Mouse (Mus musculus) limb, embryonic 13.5 days (tissue): ENCODE measurements around the gene Tmem104. TPM values are rescaled to one million over a fixed set of nuclear protein-coding genes. Genes with fewer than 3 reads are reported as not detected.

Experiments used
- ATAC-seq: fragments of 200-750 bp; cut with Nextera tagmentation; 2 replicates; pipeline ENCODE4 v1.8.0; 2017; ENCODE audit warnings: low read depth, moderate number of reproducible peaks, moderate TSS enrichment; ENCODE audit not compliant: low FRiP score
- H3K27ac ChIP-seq: fragments of 300-500 bp; sonication (generic); 2 replicates; pipeline ENCODE4 v1.5.1; 2015; ENCODE audit warnings: inconsistent platforms, mild to moderate bottlenecking, moderate library complexity
- H3K27me3 ChIP-seq: fragments of 300-500 bp; sonication (generic); 2 replicates; pipeline ENCODE4 v1.6.1; 2015; ENCODE audit warnings: mild to moderate bottlenecking, inconsistent platforms
- H3K36me3 ChIP-seq: fragments of 300-500 bp; sonication (generic); 2 replicates; pipeline ENCODE4 v1.6.1; 2015; ENCODE audit warnings: inconsistent platforms, mild to moderate bottlenecking, moderate library complexity
- H3K4me1 ChIP-seq: fragments of 300-500 bp; sonication (generic); 2 replicates; pipeline ENCODE4 v1.6.1; 2015; ENCODE audit warnings: inconsistent platforms
- H3K4me2 ChIP-seq: fragments of 300-500 bp; sonication (generic); replicated peaks from 2 replicates; pipeline ENCODE4 v1.6.1; 2015; ENCODE audit warnings: inconsistent platforms, mild to moderate bottlenecking, moderate library complexity
- H3K4me3 ChIP-seq: fragments of 300-500 bp; sonication (generic); 2 replicates; pipeline ENCODE4 v1.5.1; 2015; ENCODE audit warnings: moderate library complexity, mild to moderate bottlenecking, inconsistent platforms
- H3K9ac ChIP-seq: fragments of 300-500 bp; sonication (generic); 2 replicates; pipeline ENCODE4 v1.6.1; 2015; ENCODE audit warnings: mild to moderate bottlenecking, inconsistent platforms
- H3K9me3 ChIP-seq: fragments of 300-500 bp; sonication (generic); 2 replicates; pipeline ENCODE4 v1.6.1; 2016; ENCODE audit warnings: inconsistent platforms
- WGBS: fragments of 180-500 bp; shearing (Covaris S2); methylation state at CpG from one replicate; pipeline ENCODE4 v1.1.7; 2015; 5-methylcytosine and 5-hydroxymethylcytosine counted together
- polyA plus RNA-seq: library from polyadenylated mRNA; unstranded; fragments of >200 nt; fragmentation: Nextera tagmentation; extraction: Ambion mirVana; gene quantifications from 2 replicates; pipeline ENCODE4 v1.2.1, GENCODE M21; 2015

The Tmem104 gene
- polyA plus RNA-seq, 1 experiment from 2014 or later, result 10.9 TPM

- H3K4me3 ChIP-seq, result no peak overlapping the region
- ATAC-seq, result no peak
- peaks cover 6% of the 10 kb centered on the region for H3K27me3 ChIP-seq
- no peak overlapping the region for H3K4me2 ChIP-seq
- 80% methylated on average over 7 of the region's 7 CpGs for WGBS
- H3K4me1 ChIP-seq, result no peaks in the 10 kb centered on the region; the same call in 1 of the 2 replicates
- peaks cover 43% of the 10 kb centered on the region for H3K36me3 ChIP-seq
- H3K9ac ChIP-seq, result peak overlapping the region; percentile 48; the same call in 1 of the 2 replicates
- no peak overlapping the region for H3K27ac ChIP-seq
- H3K9me3 ChIP-seq, result no peaks in the 10 kb centered on the region
These were observed 22.7 kb downstream of the Tmem104 start for GRCm38 (mm10) chr11:115209958-115210357.

GRCm38 (mm10) chr11:115212116-115212515 lies 24.8 kb downstream of the Tmem104 start:
- Histone ChIP-seq H3K9me3 (no peaks in the 10 kb centered on the region), H3K36me3 (peaks cover 24% of the 10 kb centered on the region), H3K9ac (no peak overlapping the region), H3K4me3 (no peak overlapping the region), H3K27ac (no peak overlapping the region), H3K4me2 (no peak overlapping the region), H3K27me3 (no peaks in the 10 kb centered on the region), H3K4me1 (peaks cover 1% of the 10 kb centered on the region)
- WGBS, result 55% methylated on average over 13 of the region's 13 CpGs
- no peak for ATAC-seq

GRCm38 (mm10) chr11:115215123-115215522 lies 27.8 kb downstream of the Tmem104 start:
- H3K4me1 ChIP-seq, result peaks cover 12% of the 10 kb centered on the region
- H3K27ac ChIP-seq, result no peak overlapping the region
- 0 out of 2 replicates have a peak, but pooled peaks have one; percentile 11 for ATAC-seq
- H3K36me3 ChIP-seq, result peaks cover 3% of the 10 kb centered on the region; the same call in 1 of the 2 replicates
- H3K9me3 ChIP-seq, result no peaks in the 10 kb centered on the region
- WGBS, result 16% methylated on average over 5 of the region's 5 CpGs
- no peak overlapping the region for H3K4me3 ChIP-seq
- H3K4me2 ChIP-seq, result no peak overlapping the region
- peaks cover 11% of the 10 kb centered on the region; the same call in 1 of the 2 replicates for H3K27me3 ChIP-seq
- H3K9ac ChIP-seq, result no peak overlapping the region

GRCm38 (mm10) chr11:115217439-115218410 lies 30.4 kb downstream of the Tmem104 start:
- Histone ChIP-seq H3K27me3 (peaks cover 19% of the 10 kb centered on the region), H3K36me3 (peaks cover 2% of the 10 kb centered on the region; the same call in 1 of the 2 replicates), H3K4me1 (peaks cover 25% of the 10 kb centered on the region), H3K4me3 (no peak overlapping the region), H3K4me2 (no peak overlapping the region), H3K27ac (no peak overlapping the region; the same call in 1 of the 2 replicates), H3K9me3 (no peaks in the 10 kb centered on the region), H3K9ac (no peak overlapping the region)
- no peak for ATAC-seq
- 55% methylated on average over 18 of the region's 18 CpGs for WGBS

- ATAC-seq, result no peak
- Histone ChIP-seq H3K36me3 (peaks cover 2% of the 10 kb centered on the region; the same call in 1 of the 2 replicates), H3K4me3 (no peak overlapping the region), H3K9ac (no peak overlapping the region), H3K27ac (no peak overlapping the region), H3K9me3 (no peaks in the 10 kb centered on the region), H3K27me3 (peaks cover 33% of the 10 kb centered on the region), H3K4me1 (peaks cover 37% of the 10 kb centered on the region), H3K4me2 (no peak overlapping the region)
- WGBS, result 57% methylated on average over 9 of the region's 9 CpGs
These were observed 32.0 kb downstream of the Tmem104 start for GRCm38 (mm10) chr11:115219263-115219662.

GRCm38 (mm10) chr11:115219685-115220084 lies 32.4 kb downstream of the Tmem104 start:
- Histone ChIP-seq H3K9me3 (no peaks in the 10 kb centered on the region), H3K4me2 (no peak overlapping the region), H3K27ac (no peak overlapping the region), H3K4me1 (peaks cover 37% of the 10 kb centered on the region), H3K4me3 (no peak overlapping the region), H3K36me3 (peaks cover 2% of the 10 kb centered on the region; the same call in 1 of the 2 replicates), H3K27me3 (peaks cover 35% of the 10 kb centered on the region), H3K9ac (no peak overlapping the region)
- WGBS, result 91% methylated on average over 10 of the region's 10 CpGs
- no peak for ATAC-seq

GRCm38 (mm10) chr11:115222077-115222476 lies 34.8 kb downstream of the Tmem104 start:
- no peak for ATAC-seq

GRCm38 (mm10) chr11:115222570-115222969 lies 35.3 kb downstream of the Tmem104 start:
- Histone ChIP-seq H3K9me3 (no peaks in the 10 kb centered on the region), H3K4me1 (peaks cover 45% of the 10 kb centered on the region), H3K4me3 (no peak overlapping the region), H3K27ac (no peak overlapping the region), H3K27me3 (peaks cover 38% of the 10 kb centered on the region), H3K9ac (peak overlapping the region; percentile 4; the same call in 1 of the 2 replicates), H3K36me3 (no peaks in the 10 kb centered on the region; the same call in 1 of the 2 replicates), H3K4me2 (no peak overlapping the region)
- WGBS, result 17% methylated on average over 5 of the region's 5 CpGs
- ATAC-seq, result no peak

More at GRCm38 (mm10) chr11:115222077-115222476, 34.8 kb downstream of the Tmem104 start:
- no peak overlapping the region for H3K4me3 ChIP-seq
- no peak overlapping the region for H3K4me2 ChIP-seq
- H3K27me3 ChIP-seq, result peaks cover 37% of the 10 kb centered on the region
- no peaks in the 10 kb centered on the region; the same call in 1 of the 2 replicates for H3K36me3 ChIP-seq
- H3K9me3 ChIP-seq, result no peaks in the 10 kb centered on the region
- peaks cover 50% of the 10 kb centered on the region for H3K4me1 ChIP-seq
- H3K9ac ChIP-seq, result no peak overlapping the region; the same call in 1 of the 2 replicates
- no peak overlapping the region for H3K27ac ChIP-seq
- 21% methylated on average over 12 of the region's 12 CpGs for WGBS

- no peak overlapping the region for H3K4me2 ChIP-seq
- no peak for ATAC-seq
These were observed 36.2 kb downstream of the Tmem104 start for GRCm38 (mm10) chr11:115223451-115223850.

GRCm38 (mm10) chr11:115223877-115224276 lies 36.6 kb downstream of the Tmem104 start:
- Histone ChIP-seq H3K4me1 (peaks cover 39% of the 10 kb centered on the region), H3K27me3 (peaks cover 47% of the 10 kb centered on the region), H3K9ac (no peak overlapping the region), H3K36me3 (no peaks in the 10 kb centered on the region), H3K4me3 (no peak overlapping the region), H3K4me2 (no peak overlapping the region), H3K27ac (no peak overlapping the region), H3K9me3 (no peaks in the 10 kb centered on the region)
- WGBS, result 67% methylated on average over 6 of the region's 6 CpGs
- no peak for ATAC-seq

More at GRCm38 (mm10) chr11:115223451-115223850, 36.2 kb downstream of the Tmem104 start:
- WGBS, result 58% methylated on average over 11 of the region's 11 CpGs
- H3K27me3 ChIP-seq, result peaks cover 43% of the 10 kb centered on the region
- H3K9ac ChIP-seq, result no peak overlapping the region
- no peak overlapping the region for H3K27ac ChIP-seq
- H3K36me3 ChIP-seq, result no peaks in the 10 kb centered on the region
- H3K4me3 ChIP-seq, result no peak overlapping the region
- no peaks in the 10 kb centered on the region for H3K9me3 ChIP-seq
- H3K4me1 ChIP-seq, result peaks cover 39% of the 10 kb centered on the region

- Histone ChIP-seq H3K4me1 (peaks cover 39% of the 10 kb centered on the region), H3K9ac (no peak overlapping the region), H3K4me3 (no peak overlapping the region), H3K27ac (no peak overlapping the region), H3K9me3 (no peaks in the 10 kb centered on the region), H3K36me3 (no peaks in the 10 kb centered on the region), H3K4me2 (no peak overlapping the region), H3K27me3 (peaks cover 49% of the 10 kb centered on the region)
- no peak for ATAC-seq
- 43% methylated on average over 8 of the region's 8 CpGs for WGBS
These were observed 37.6 kb downstream of the Tmem104 start for GRCm38 (mm10) chr11:115224889-115225288.

- Histone ChIP-seq H3K4me1 (peaks cover 39% of the 10 kb centered on the region), H3K9ac (no peak overlapping the region), H3K36me3 (no peaks in the 10 kb centered on the region), H3K27ac (no peak overlapping the region), H3K9me3 (no peaks in the 10 kb centered on the region), H3K4me2 (no peak overlapping the region), H3K4me3 (no peak overlapping the region), H3K27me3 (peaks cover 53% of the 10 kb centered on the region)
- WGBS, result 82% methylated on average over 6 of the region's 6 CpGs
- no peak for ATAC-seq
These were observed 38.0 kb downstream of the Tmem104 start for GRCm38 (mm10) chr11:115225301-115225700.
